Comparison of ENCODE assay signal across 8 mouse cellular contexts in genomic region chr11:98933151-98933550, GRCm38 (mm10). TPM values are rescaled to one million over a fixed set of nuclear protein-coding genes. Genes with fewer than 3 reads are reported as not detected.
DNase-seq lines count a peak whose midpoint lies in the region; ATAC-seq and TF ChIP-seq lines count a peak whose summit lies in the region.

No protein-coding gene starts in this region.

- WGBS in hindbrain, embryonic 10.5 days: 47% methylated on average over 9 of the region's 9 CpGs
- 45% methylated on average over 9 of the region's 9 CpGs for WGBS in hindbrain, embryonic 14.5 days
- 27% methylated on average over 9 of the region's 9 CpGs for WGBS in heart, embryonic 15.5 days

- no peak for ATAC-seq in hindbrain, embryonic 14.5 days (ENCODE audit: low FRiP score)
- no peak for ATAC-seq in heart, embryonic 15.5 days (replicated peaks; ENCODE audit: insufficient number of reproducible peaks, insufficient read depth, low FRiP score, low read depth)
- ATAC-seq in monocyte, adult 5-6 weeks (replicated peaks; ENCODE audit: insufficient number of reproducible peaks, low FRiP score, low TSS enrichment, poor library complexity, severe bottlenecking): peak; percentile 63

- H3K79me2 ChIP-seq in MEL (ENCODE audit: control insufficient read depth, insufficient read depth, low read length, poor library complexity): peaks cover 5% of the 10 kb centered on the region; the same call in 1 of the 2 replicates

- H3K4me2 ChIP-seq in hindbrain, embryonic 14.5 days (replicated peaks): no peak overlapping the region
- peak overlapping the region; percentile 76 for H3K4me2 ChIP-seq in heart, embryonic 15.5 days

- TF ChIP-seq RAD21 in MEL (IDR thresholded peaks at IDR 0.05; ENCODE audit: low read depth, low read length): peak; percentile 26

- no peaks in the 10 kb centered on the region for H3K9me3 ChIP-seq in hindbrain, embryonic 10.5 days
- no peaks in the 10 kb centered on the region for H3K9me3 ChIP-seq in hindbrain, embryonic 14.5 days (ENCODE audit: control insufficient read depth, low read length)
- H3K9me3 ChIP-seq in MEL (replicated peaks; ENCODE audit: insufficient read depth, low read length): no peaks in the 10 kb centered on the region
- no peaks in the 10 kb centered on the region for H3K9me3 ChIP-seq in heart, embryonic 15.5 days (replicated peaks)

- peak; percentile 31 for DNase-seq in hindbrain, embryonic 10.5 days (ENCODE audit: low spot score)
- no peak for DNase-seq in hindbrain, embryonic 14.5 days (ENCODE audit: low spot score)
- peak; percentile 58 for DNase-seq in MEL (ENCODE audit: low read depth, low spot score)
- peak; percentile 87 to 96 for DNase-seq in cerebellum, postnatal 25 days
- DNase-seq in kidney, postnatal 4 days: peak; percentile 82 to 86
- DNase-seq in thymus, postnatal 14 days: peak; percentile 77

- H3K27me3 ChIP-seq in hindbrain, embryonic 10.5 days (ENCODE audit: insufficient read depth, poor library complexity, severe bottlenecking): peaks cover 62% of the 10 kb centered on the region
- H3K27me3 ChIP-seq in hindbrain, embryonic 14.5 days (ENCODE audit: control insufficient read depth, insufficient read depth, low read length): no peaks in the 10 kb centered on the region
- no peaks in the 10 kb centered on the region for H3K27me3 ChIP-seq in MEL (ENCODE audit: control insufficient read depth in 1 of 2, insufficient read depth in 2 of 2, low read length in 2 of 2)
- H3K27me3 ChIP-seq in heart, embryonic 15.5 days: no peaks in the 10 kb centered on the region

- TF ChIP-seq CTCF in MEL (IDR thresholded peaks at IDR 0.05 in 2 of 3, conservative IDR thresholded peaks at IDR 0.05 in 1 of 3; ENCODE audit: control insufficient read depth in 1 of 3, insufficient read depth in 1 of 3, low read depth in 2 of 3, low read length in 3 of 3, poor library complexity in 1 of 3, severe bottlenecking in 1 of 3): peak; percentile 21 to 56 (median 53); a peak in 5 of 6 replicates

- no peak overlapping the region for H3K9ac ChIP-seq in hindbrain, embryonic 14.5 days
- no peak overlapping the region for H3K9ac ChIP-seq in MEL (ENCODE audit: control insufficient read depth, low read depth, low read length, poor library complexity, severe bottlenecking)
- H3K9ac ChIP-seq in heart, embryonic 15.5 days: peak overlapping the region; percentile 25; the same call in 1 of the 2 replicates

- H3K4me3 ChIP-seq in hindbrain, embryonic 10.5 days: peak overlapping the region; percentile 25
- H3K4me3 ChIP-seq in hindbrain, embryonic 14.5 days (replicated peaks; ENCODE audit: low read length): no peak overlapping the region
- H3K4me3 ChIP-seq in MEL (ENCODE audit: control insufficient read depth in 1 of 2, insufficient read depth in 1 of 2, low read depth in 2 of 2, low read length in 2 of 2): no peak overlapping the region
- no peak overlapping the region for H3K4me3 ChIP-seq in heart, embryonic 15.5 days

- TF ChIP-seq POLR2A in MEL (IDR thresholded peaks at IDR 0.05; ENCODE audit: control insufficient read depth in 1 of 2, insufficient read depth in 1 of 2, low read depth in 1 of 2, low read length in 2 of 2, poor library complexity in 1 of 2): no peak

- no peaks in the 10 kb centered on the region for H3K36me3 ChIP-seq in hindbrain, embryonic 10.5 days
- no peaks in the 10 kb centered on the region for H3K36me3 ChIP-seq in hindbrain, embryonic 14.5 days (replicated peaks; ENCODE audit: control insufficient read depth, insufficient read depth)
- no peaks in the 10 kb centered on the region for H3K36me3 ChIP-seq in MEL (ENCODE audit: control insufficient read depth in 1 of 2, insufficient read depth in 2 of 2, low read length in 2 of 2)
- H3K36me3 ChIP-seq in heart, embryonic 15.5 days: no peaks in the 10 kb centered on the region

- H3K27ac ChIP-seq in hindbrain, embryonic 10.5 days: peak overlapping the region; percentile 91
- no peak overlapping the region for H3K27ac ChIP-seq in hindbrain, embryonic 14.5 days
- H3K27ac ChIP-seq in MEL (ENCODE audit: control insufficient read depth, low read depth, low read length): no peak overlapping the region
- H3K27ac ChIP-seq in heart, embryonic 15.5 days: peak overlapping the region; percentile 99

- no peak for TF ChIP-seq EP300 in MEL (IDR thresholded peaks at IDR 0.05; ENCODE audit: low read depth in 1 of 2, low read length in 2 of 2)

- peaks cover 93% of the 10 kb centered on the region for H3K4me1 ChIP-seq in hindbrain, embryonic 10.5 days (replicated peaks)
- H3K4me1 ChIP-seq in hindbrain, embryonic 14.5 days (replicated peaks; ENCODE audit: control insufficient read depth, insufficient read depth, low read length): peaks cover 67% of the 10 kb centered on the region
- peaks cover 8 to 17% of the 10 kb centered on the region in 2 experiments; a peak in 3 of 4 replicates for H3K4me1 ChIP-seq in MEL (ENCODE audit: control insufficient read depth in 1 of 2, insufficient read depth in 2 of 2, low read length in 2 of 2)
- H3K4me1 ChIP-seq in heart, embryonic 15.5 days (replicated peaks): peaks cover 78% of the 10 kb centered on the region

TF ChIP-seq in MEL, 35 proteins besides CTCF, POLR2A, EP300 and RAD21:
- no peak for TF ChIP-seq USF1 (IDR thresholded peaks at IDR 0.05; ENCODE audit: low read depth, low read length)
- TF ChIP-seq SMC3 (IDR thresholded peaks at IDR 0.05; ENCODE audit: low read depth, low read length): peak; percentile 67
- no peak for TF ChIP-seq MXI1 (IDR thresholded peaks at IDR 0.05; ENCODE audit: low read depth, low read length)
- no peak for TF ChIP-seq USF2 (IDR thresholded peaks at IDR 0.05; ENCODE audit: borderline replicate concordance in 1 of 2, insufficient read depth in 1 of 2, low read depth in 1 of 2, low read length in 2 of 2)
- TF ChIP-seq NELFE (IDR thresholded peaks at IDR 0.05; ENCODE audit: low read depth, low read length): no peak
- no peak for TF ChIP-seq ZKSCAN1 (IDR thresholded peaks at IDR 0.05; ENCODE audit: low read depth, low read length)
- TF ChIP-seq E2F4 (IDR thresholded peaks at IDR 0.05; ENCODE audit: borderline replicate concordance, low read depth, low read length): no peak
- no peak for TF ChIP-seq MAFK (IDR thresholded peaks at IDR 0.05; ENCODE audit: borderline replicate concordance, low read depth, low read length)
- no peak for TF ChIP-seq HCFC1 (IDR thresholded peaks at IDR 0.05; ENCODE audit: low read depth, low read length)
- no peak for TF ChIP-seq ZNF384 (IDR thresholded peaks at IDR 0.05; ENCODE audit: low read depth, low read length)
- no peak for TF ChIP-seq CHD1 (IDR thresholded peaks at IDR 0.05; ENCODE audit: low read depth, low read length)
- peak; percentile 23; the same call in 1 of the 2 replicates for TF ChIP-seq ZC3H11A (IDR thresholded peaks at IDR 0.05; ENCODE audit: low read depth, low read length)
- no peak for TF ChIP-seq MEF2A (IDR thresholded peaks at IDR 0.05; ENCODE audit: extremely low read depth, insufficient replicate concordance, low read depth, low read length, poor library complexity, severe bottlenecking)
- no peak for TF ChIP-seq ELF1 (IDR thresholded peaks at IDR 0.05; ENCODE audit: low read depth, low read length)
- TF ChIP-seq MYB (IDR thresholded peaks at IDR 0.05; ENCODE audit: low read depth, low read length): no peak
- no peak for TF ChIP-seq TBP (IDR thresholded peaks at IDR 0.05; ENCODE audit: low read depth, low read length)

RNA-seq across cellular contexts. Expression of gene Rara, which starts 5.5 kb away (rescaled TPM):
- polyA plus RNA-seq in hindbrain, embryonic 10.5 days (2016; fragmentation: Nextera tagmentation; extraction: Ambion mirVana): 28.4 and 53.7 TPM in 2 replicates
- polyA plus RNA-seq in hindbrain, embryonic 14.5 days (2014; fragmentation: Nextera tagmentation; extraction: Ambion mirVana): 18.4 and 18.7 TPM in 2 replicates
- 9.8 and 12.1 TPM in 2 replicates for total RNA-seq in MEL (2012; rRNA removed)
- 10 to 100 TPM in 1 of 2 experiments, not detected in 1; 13.7 TPM for polyA plus RNA-seq in MEL (2012; ENCODE audit: insufficient read depth in 1 of 2, insufficient read length in 2 of 2, low read depth in 1 of 2, low replicate concordance in 2 of 2, missing spikeins in 1 of 2)
- polyA plus RNA-seq in heart, embryonic 15.5 days (2015; fragmentation: Nextera tagmentation; extraction: Ambion mirVana): 26.2 and 31.0 TPM in 2 replicates
- 61.0 to 76.9 TPM (median 62.9 TPM) in 3 replicates for total RNA-seq in monocyte, adult 5-6 weeks (2017)

RNA-seq across cellular contexts. Expression of gene Cdc6, which starts 25.6 kb away (rescaled TPM):
- 45.3 and 63.7 TPM in 2 replicates for polyA plus RNA-seq in hindbrain, embryonic 10.5 days (2016; fragmentation: Nextera tagmentation; extraction: Ambion mirVana)
- 4.3 and 5.2 TPM in 2 replicates for polyA plus RNA-seq in hindbrain, embryonic 14.5 days (2014; fragmentation: Nextera tagmentation; extraction: Ambion mirVana)
- total RNA-seq in MEL (2012; rRNA removed): 83.4 and 104 TPM in 2 replicates
- polyA plus RNA-seq in MEL (2012; ENCODE audit: insufficient read depth in 1 of 2, insufficient read length in 2 of 2, low read depth in 1 of 2, low replicate concordance in 2 of 2, missing spikeins in 1 of 2): 10 to 100 TPM; 56.9 to 69.4 TPM
- 14.2 and 20.4 TPM in 2 replicates for polyA plus RNA-seq in heart, embryonic 15.5 days (2015; fragmentation: Nextera tagmentation; extraction: Ambion mirVana)
- 0.67 to 1.7 TPM (median 0.75 TPM) in 3 replicates for total RNA-seq in monocyte, adult 5-6 weeks (2017)

RNA-seq across cellular contexts. Expression of gene Gjd3, which starts 49.7 kb away (rescaled TPM):
- 0.44 TPM in 1 of 2 replicates, not detected in the other for polyA plus RNA-seq in hindbrain, embryonic 10.5 days (2016; fragmentation: Nextera tagmentation; extraction: Ambion mirVana)
- 0.60 and 1.4 TPM in 2 replicates for polyA plus RNA-seq in hindbrain, embryonic 14.5 days (2014; fragmentation: Nextera tagmentation; extraction: Ambion mirVana)
- total RNA-seq in MEL (2012; rRNA removed): not detected in 2 replicates
- not detected for polyA plus RNA-seq in MEL (2012; ENCODE audit: insufficient read depth in 1 of 2, insufficient read length in 2 of 2, low read depth in 1 of 2, low replicate concordance in 2 of 2, missing spikeins in 1 of 2)
- 3.6 and 4.4 TPM in 2 replicates for polyA plus RNA-seq in heart, embryonic 15.5 days (2015; fragmentation: Nextera tagmentation; extraction: Ambion mirVana)
- not detected in 3 replicates for total RNA-seq in monocyte, adult 5-6 weeks (2017)

Comparison
In these comparisons a context has a peak if more than half of its experiments do, and no peak if none do; other contexts are left out.
1. H3K27ac ChIP-seq: peak in hindbrain, embryonic 10.5 days (single experiment) and heart, embryonic 15.5 days (single experiment); none in hindbrain, embryonic 14.5 days (single experiment) and MEL (single experiment).